Mouse (Mus musculus): ENCODE measurements around the gene Hmgxb4.

- no peak for TF ChIP-seq POLR2A (IDR thresholded peaks at IDR 0.05; ENCODE audit: low read depth, low read length)
- TF ChIP-seq CTCF (IDR thresholded peaks at IDR 0.05; ENCODE audit: borderline replicate concordance, insufficient read depth, low read length), result no peak
These were observed 20.8 kb upstream of the Hmgxb4 start for GRCm38 (mm10) chr8:74972322-74972883.
